Mouse (Mus musculus) ZHBTc4 (cell line): ENCODE measurements around the gene Zfp36l2.

Experiments used
- DNase-seq: peaks from one replicate; pipeline ENCODE4 v3.0.0-alpha.2; 2011; ENCODE audit warnings: low read depth, low spot score

Zfp36l2 gene

DNA sequence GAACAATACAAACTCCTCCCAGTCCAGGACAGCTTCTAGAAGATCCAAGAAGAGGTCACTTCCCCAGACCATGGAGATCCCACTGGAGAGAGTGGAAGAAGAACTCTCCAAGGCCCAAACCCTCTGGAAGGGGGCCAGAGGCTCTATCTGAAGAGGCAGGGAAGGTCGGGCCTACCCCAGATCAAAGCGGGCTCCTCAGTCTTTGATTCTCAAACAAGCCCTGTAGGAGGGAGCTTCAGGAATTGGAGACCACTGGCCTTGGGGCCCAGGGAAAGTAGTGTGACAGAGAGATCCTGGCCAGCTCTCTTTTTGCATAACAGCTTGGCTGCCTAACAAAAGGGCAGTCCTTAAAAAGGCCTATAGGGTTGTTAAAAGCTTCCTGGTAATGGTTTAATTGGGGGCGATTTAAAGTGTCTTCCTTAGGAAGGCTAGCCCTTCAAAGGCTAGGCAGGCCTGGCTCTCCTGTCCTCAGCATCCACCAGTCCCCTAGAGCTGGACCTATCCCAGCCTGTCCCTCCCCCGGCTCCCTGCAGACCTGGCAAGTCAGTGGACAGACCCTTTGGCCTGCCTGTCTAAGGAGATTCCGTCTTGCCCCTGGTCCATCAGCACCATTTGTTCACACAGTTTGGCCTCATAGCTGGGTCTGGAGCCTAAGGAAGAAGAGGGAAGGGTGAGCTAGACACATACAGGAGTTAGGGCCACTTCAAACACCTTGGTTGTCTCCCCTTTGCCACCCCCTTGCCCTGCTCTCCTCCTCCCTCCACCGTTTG lies 35.4 kb downstream of the Zfp36l2 start:
- no peak for DNase-seq

DNA sequence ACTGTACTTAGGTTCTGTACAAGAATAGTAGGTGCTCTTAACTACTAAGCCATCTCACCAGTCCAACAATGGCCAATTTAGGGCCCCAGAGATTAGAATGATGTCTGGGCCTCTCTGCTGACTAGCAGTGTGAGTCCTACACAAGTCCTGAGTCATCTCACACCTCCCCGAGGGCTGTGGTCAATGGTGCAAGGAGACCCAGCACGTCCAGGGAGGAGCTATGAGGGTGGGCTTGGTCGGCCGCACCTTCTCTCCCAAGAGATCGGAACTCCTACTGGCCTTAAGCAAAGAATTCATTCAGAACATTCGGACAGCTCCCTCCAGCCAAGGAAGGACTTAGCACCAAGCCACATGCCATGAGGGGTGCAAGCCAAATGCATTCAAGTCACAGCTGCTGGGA lies 36.4 kb downstream of the Zfp36l2 start:
- no peak for DNase-seq

DNA sequence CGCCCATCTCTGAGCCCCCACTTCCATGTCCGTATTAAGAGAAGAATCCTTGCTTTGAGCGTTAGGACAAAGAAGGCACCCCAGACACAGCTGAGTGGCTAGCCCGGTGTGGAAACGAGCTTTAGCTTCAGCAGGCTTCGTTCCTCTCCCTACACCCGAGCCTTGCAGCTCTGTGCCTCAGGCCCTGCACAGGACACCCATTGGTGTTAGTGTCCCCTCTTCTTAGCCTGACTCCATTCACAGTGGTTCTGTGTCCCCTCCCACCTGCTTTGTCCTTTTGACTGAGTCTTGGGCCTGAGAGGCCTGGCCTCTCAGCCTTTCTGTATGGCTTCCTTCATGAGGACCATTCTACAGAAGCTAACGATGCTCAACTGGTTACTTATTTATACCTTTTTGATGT lies 37.5 kb downstream of the Zfp36l2 start:
- DNase-seq, result no peak

DNA sequence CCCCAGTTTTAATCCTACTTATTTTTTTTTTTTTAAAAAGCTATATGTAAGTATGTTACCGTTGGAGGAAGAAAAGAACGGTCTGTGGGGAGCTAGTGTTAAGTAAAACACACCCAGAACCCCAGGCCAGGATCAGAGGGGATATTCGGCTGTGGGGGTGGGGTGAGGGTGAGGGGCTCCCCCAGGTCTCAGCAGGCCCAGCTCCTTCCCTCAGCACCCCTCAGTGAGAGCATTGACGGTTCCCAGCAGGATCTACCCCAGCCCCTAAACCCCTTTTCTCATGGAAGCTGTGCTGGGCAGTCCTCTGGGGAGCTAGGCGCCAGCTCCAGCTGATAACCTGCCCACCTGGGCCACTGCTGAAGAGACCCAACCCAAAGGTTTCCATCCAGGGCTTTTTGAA lies 38.2 kb downstream of the Zfp36l2 start:
- DNase-seq, result no peak

DNA sequence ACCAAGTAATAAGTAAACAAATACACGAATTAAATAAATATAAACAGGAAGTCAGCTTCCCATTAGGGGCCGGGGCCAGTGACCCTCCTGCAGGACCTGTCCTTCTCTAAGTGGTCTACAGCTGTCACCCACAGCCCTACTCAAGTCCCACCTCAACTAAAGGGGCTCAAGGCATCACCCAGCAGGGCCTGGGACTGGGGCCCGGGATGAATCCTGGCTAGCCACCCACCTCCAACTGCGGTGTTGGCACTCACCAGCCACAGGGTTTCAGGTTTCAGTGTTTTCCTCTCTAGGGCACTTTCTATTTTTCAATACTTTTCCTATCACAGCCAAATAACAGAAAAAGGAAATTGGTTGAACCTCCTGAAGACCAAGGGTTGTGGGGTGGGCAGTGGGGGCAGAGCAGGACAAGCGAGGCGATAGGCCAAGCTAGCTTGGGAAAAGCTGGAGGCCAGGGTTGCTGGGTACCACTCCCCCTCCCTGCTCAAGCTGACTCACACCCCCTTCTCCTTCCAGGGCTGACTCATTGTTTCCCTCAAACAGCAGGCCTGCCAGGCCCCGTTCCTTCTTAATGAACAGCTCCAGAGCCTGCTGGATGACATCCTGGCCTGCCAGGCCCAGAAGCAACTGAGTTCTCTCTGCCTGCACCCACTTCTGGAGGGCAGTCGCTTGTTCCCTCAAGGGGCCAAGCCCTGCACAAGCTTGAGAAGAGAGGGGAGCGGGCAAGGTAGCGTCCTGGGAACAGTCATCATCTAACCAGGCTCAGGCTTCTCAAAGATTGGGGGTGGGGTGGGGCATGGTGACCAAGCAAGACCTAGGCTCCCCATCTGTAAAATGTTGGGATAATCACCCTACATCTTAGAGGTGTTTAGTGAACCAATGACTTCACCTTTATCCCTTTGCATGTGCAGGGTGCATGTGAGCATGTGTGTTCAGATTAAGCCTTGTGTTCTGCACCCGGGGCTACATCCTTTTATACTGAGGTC lies 39.0 kb downstream of the Zfp36l2 start:
- DNase-seq, result no peak

DNA sequence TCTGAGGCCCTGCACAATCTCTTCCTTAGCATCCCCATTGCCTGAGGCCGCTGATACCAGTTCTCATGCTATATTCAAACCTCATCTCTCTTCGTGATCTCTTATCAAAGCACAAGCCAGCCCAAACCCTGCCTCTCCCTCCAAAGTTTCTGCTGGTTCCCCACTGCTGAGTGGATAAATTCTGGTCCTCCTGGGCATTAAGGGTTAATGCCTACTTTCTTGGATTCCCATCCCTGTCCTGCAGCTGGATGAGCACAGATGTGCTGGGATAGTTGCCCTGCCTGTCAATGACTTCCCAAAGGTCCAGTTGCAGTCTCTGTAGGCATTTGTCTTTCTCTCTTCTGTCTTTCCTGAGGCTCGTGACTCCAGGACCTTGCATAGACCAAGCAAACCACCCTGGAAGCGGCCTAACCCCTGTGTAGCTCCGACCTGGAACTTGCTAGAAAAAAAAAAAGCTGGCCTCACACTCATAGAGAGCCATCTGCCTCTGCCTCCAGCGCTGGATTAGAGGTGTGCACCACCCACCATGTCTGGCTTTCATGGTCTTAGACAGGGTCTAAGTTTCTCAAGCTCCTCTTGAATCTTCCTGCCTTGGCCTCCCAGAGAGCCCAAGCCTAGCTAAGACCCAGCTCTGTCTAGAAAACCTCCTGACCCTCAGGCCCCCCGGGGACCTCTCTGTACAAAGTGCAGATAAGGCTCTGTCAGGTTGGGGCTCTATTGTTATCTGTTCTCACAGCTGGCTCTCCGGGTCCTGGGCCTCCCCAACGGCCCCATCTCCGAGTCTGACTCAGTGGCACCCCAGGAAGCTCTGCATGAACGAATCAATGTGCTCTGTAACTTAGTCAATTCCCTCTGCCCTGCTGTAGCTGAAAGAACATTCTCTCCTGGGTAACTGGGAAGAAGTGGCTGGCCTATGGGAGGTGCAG lies 40.3 kb downstream of the Zfp36l2 start:
- DNase-seq, result no peak

DNA sequence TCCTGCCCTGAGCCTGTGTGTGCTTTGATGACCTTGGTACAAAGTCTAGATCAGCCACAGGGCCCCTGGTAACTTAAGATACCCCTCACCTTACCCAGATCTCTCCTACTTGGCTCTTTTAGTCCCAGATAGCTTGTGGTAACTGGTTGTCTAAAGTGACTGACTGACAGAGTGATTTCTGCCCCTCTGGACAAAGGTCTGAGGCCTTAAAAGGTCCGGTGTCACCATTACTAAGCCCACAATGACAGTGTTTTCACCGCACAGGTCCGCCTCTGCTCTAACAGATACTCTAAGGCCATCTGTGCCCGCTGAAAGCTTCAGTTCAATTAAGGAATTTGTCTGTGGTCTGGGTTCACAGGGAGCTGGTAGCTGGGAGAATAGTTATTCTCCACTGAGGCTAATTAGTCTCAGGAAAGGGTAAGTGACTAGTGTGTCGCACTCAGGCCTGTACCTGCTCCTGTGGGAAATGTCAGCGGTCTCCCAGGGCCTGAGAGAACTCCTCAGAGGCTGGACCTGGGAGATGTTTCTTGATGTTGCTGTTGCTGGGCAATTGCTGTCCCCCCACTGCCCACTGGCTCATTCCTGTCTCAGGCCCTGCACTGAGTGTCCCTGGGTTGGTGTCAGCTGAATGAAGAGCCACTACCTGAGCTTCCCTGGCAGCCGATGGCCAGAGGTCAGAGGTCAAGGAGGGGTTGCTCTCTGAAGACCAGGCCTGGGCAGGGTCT lies 41.1 kb downstream of the Zfp36l2 start:
- no peak for DNase-seq

DNA sequence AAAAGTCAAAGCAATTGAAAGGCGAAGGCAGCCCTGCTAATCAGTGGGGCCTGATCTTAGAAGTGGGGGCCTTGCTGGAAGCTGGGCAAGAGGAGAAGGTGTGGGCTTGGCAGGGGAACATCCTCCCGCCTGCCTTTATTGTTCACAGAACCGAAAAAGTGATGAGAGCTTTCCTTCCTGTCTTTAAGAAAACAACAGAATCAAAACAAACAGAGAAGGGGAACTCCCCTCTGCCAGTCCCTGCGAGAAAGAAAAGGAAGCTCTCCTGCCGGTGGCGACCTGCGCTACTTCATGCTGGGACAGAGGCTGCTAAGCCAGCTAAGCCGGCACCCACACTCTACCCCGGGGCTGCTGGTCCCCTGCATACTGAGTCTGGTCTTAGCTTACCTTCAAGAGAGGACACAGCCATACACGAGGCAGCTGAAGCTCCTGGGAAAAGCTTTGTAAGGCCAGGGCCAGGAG lies 41.9 kb downstream of the Zfp36l2 start:
- no peak for DNase-seq

DNA sequence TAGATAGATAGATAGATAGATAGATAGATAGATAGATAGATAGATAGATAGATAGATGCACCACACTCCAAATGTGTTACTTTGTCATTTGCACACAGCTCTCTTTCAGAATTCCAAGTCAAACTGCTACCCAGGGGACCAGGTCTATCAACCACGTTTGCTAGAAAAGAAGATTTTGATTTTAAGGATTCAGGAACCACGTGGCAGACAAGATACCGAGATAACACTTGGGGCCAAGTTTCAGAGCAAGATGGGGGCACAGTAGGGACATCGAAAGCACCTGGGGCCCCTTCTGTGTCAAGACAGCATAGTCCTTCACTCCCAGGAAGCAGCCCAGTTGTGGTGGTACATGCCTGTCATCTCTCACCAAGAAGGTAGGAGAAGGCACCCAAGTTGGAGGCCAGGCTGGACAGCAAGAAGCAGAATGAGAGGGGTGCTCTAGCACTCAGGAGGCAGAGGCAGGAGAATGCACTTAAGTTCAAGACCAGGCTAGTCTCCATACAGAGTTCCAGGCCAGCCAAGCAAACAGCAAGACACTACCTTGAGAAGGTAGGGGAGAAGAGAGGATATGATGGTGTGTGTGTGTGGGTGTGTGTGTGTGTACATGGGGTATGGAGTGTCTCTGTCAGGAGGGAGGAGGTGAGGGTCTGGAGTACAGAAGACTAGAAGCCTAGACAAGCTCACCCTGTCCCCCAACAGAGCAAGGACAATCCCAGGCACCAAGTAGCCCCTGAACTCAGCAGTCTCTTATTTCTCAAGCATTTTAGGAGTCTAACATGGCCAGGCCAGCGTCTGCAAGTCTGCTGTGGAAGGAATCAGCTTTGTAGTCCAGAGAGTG lies 42.8 kb downstream of the Zfp36l2 start:
- no peak for DNase-seq

DNA sequence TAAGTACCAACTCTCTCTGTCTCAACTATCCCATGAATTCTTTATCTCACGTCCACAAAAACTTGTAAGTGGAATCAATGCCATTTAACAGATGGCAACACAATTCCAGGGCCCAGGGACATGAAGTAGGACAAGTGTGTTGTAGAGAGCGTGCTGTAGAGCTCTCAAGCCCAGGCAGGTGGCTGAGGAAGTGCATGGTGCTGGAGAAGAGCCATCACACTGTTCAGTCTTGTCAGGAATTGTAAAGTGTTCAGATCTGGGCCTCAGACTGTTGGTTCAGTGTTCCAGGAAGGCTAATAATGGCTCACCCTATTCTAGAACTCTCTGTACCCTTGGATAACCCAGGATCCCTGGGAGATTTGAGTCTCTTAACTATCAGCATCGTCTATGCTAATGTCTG lies 43.6 kb downstream of the Zfp36l2 start:
- no peak for DNase-seq

DNA sequence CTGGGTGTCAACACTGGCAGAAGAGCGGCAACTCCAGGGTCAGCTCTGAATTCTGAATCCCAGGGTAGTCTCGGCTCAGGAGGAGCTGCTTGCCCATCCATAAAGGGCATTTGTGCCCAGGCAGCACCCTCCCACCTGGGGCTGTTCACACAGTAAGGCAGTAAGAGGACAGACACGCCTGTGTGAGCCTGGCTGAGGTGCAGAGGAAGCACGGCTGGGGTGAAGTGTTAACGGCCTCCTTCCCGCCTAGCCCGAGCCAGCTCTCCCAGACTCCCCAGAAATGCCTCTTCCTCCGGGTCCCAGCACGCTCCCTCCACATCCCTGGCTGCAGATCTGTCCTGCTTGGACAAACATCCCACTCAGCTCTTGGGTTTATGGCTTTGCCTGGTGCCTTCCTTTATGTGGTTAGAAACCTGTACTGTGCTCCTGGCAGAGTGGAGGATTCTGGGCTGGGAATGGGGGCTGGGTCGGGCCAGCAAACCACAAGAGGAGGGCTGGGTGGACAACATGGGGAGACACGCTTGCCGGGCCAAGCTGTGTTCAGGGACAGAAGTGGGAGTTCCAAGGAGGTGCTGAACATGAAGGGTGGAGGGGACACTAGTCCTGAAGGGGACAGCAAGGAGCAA lies 44.4 kb downstream of the Zfp36l2 start:
- DNase-seq, result no peak

DNA sequence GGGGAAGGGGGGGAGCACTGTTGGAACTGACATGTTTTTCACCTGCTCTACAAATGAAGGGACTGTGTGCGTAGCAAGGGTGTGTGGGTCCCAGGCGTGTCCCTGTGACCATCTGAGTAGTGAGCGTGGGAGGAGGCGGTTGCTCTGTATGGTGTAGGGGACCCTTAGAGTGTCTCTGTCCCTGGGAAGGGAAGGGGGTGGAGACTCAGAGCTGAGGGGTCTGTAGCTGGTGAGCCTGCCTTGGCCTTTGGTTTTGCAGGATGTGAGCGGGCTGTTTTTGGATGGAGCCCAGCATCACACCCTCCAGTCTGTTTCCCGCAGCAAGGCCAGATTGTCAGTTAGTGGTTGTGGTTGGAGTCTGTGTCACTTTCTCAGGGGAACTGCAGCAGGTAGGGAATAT lies 46.1 kb downstream of the Zfp36l2 start:
- DNase-seq, result no peak

DNA sequence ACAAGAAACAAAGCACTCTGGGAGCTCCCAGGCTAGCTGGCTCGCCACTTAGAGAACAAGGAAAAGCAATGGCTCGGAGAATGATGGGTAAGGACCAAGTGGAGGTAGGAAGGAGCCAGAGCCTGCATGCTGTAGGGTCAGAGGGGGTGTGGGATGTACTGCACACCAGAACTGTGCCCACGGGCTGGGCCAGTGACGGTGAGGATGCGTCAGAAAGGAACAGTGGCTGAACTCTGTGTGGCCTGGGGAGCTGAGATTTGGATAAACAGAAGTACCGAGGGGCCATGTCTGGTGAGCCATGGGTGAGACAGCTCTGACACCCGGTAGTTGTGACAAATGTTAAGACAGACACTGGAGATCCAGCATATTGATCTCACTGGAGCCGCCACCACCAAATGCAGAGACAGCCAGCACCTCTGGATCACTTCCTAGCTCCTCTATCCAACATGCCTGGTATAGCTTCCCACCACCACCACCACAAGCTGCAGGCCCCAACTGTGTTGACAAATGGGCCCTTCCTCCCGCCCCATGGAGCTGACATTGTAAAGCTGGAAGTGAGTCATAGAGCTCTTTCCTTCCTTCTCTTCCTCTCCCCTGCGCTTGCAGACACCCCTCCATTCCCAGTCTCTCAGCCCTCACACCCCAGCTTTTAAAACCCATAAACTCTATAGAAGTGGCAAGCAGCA lies 46.8 kb downstream of the Zfp36l2 start:
- DNase-seq, result no peak

DNA sequence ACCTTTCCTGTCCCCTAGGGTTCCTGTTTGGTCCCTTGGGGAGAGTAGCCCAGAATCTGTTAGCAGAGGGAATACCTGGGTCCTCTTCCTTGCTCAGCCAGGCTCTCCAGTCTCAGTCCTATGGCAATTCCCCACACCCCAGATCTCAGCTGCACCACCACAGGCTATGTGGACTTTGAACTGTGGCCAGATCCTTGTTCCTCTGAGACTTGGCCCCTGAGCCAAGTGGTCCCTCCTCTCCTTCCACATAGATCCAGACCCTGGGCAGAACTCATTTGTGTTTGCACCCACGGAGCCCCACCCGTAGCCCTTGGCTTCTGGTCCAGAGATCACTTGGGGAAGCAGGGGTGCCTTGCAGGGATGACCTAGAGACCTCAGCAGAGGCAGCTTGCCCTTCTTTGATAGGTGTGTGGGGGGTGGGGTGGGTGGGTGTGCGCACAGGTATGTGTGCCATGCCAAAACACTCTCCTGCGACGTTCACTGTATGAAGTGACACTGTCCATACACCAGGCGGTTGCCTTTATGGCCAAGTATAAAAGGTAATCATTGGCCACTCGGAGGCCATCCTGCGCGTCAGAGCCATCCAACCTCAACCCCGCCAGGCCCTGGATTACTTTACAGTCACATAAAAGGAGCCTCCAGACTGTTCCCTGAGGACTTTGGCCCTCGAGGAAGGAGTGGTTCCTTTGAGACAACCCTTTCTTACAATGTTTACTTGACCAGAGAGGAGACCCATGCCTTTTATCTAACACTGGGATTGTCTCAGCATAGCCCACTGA lies 50.2 kb downstream of the Zfp36l2 start:
- DNase-seq, result no peak

DNA sequence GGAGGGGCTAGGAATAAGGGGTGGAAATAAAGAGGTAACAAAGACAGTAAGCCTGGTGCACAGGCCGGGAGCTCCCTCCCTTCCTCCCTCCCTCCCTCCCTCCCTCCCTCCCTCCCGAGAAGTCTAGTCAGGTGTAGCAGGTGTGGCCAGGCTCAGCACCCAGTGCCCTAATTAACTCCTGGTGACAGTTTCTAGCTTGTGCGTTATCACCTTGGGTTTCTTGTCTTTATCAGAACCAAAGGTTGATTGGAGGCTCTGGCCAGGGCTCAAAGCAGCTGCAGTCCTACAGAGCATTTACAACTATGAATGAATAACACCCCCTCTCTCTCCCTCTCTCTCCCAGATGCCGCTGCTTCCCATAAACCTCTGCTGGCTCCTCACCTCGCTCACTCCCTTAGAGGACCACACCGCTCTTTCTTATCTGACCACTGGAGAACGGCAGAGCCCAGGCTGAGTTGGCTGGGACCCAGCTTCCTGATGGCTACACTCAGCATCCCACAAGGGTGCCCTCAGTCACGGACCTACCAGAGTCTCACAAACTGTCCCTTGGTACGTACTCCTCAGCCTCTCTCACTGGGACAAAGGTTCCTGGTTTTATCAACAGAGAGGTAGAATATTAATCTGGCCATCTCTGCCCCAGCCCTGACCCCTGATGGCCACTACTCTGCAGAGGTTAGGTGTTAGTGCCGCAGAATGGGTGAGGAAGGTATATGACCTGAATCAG lies 50.9 kb downstream of the Zfp36l2 start:
- DNase-seq, result no peak

DNA sequence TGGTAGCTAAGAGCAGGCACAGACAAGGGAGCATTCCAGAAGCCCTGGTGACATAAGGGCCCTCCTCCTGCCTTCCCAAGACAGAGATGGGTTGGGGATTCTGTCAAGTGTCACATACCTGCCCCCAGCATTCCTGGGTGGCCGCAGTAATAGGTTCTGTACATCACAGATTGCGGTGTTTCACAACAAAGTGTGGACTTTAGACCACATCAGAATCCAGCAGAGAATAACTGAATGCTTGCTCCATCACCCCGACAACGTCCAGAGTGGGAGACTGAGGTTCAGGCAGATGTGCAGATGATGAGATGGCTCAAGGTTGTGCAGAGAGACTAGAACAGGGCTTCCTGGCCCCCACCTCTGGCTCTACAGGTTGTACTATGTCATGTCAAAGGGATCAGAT lies 51.5 kb downstream of the Zfp36l2 start:
- DNase-seq, result no peak

DNA sequence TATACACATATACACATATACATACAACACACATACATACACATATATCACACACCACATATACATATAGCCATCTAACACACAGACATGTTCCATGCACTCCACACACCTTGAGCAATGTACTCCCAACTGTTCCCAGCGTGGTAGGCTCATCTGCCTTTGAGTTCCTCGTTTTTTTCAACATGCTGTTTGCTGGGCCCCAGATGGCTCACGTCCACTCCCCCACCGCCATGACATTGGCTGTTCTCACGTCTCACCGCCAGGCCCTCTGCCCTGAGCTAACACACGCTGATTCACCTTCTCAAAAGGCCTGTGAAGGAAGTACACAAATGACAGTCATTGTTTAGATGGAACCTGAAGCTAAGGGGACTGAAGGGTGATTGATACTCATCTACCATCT lies 52.5 kb downstream of the Zfp36l2 start:
- DNase-seq, result no peak
